Comparison of ENCODE assay signal across 12 mouse cellular contexts in genomic region chr2:120631957-120632356, GRCm38 (mm10). TPM values are rescaled to one million over a fixed set of nuclear protein-coding genes. Genes with fewer than 3 reads are reported as not detected.
DNase-seq lines count a peak whose midpoint lies in the region; ATAC-seq and TF ChIP-seq lines count a peak whose summit lies in the region.
"Had no signal": no experiment of that assay in that cellular context is flagged by ENCODE, and none has a peak within 500 bp of the region (broad histone marks: within the 10 kb centered on the region; RNA-seq: fewer than 3 reads in every experiment).

No protein-coding gene starts in this region.

- no peak overlapping the region for H3K27ac ChIP-seq in heart, embryonic 10.5 days
- H3K27ac ChIP-seq in limb, embryonic 10.5 days = no peak overlapping the region
- H3K27ac ChIP-seq: stomach, postnatal 0 days had no signal

- 0 out of 2 replicates have a peak, but pooled peaks have one; percentile 41 for ATAC-seq in G1E (ENCODE audit: extremely low read depth, insufficient number of reproducible peaks, low FRiP score, poor library complexity, severe bottlenecking)

- WGBS in heart, embryonic 10.5 days = 74% methylated on average over 4 of the region's 4 CpGs
- WGBS in limb, embryonic 10.5 days = 90% methylated on average over 4 of the region's 4 CpGs

- H3K36me3 ChIP-seq in heart, embryonic 10.5 days = peaks cover 18% of the 10 kb centered on the region
- H3K36me3 ChIP-seq in G1E (replicated peaks) = peaks cover 2% of the 10 kb centered on the region
- peaks cover 13% of the 10 kb centered on the region for H3K36me3 ChIP-seq in limb, embryonic 10.5 days

- DNase-seq in heart, adult 11 months = peak; percentile 98
- no peak for DNase-seq in heart, embryonic 10.5 days (ENCODE audit: low spot score)
- DNase-seq in G1E (ENCODE audit: low spot score) (peak; percentile 12), adipocyte (ENCODE audit: low spot score) (no peak)
- DNase-seq in heart, postnatal 36 days = peak; percentile 29 to 37
- DNase-seq in lung, postnatal 14 days = peak; percentile 47
- DNase-seq in limb, embryonic 10.5 days (ENCODE audit: low spot score) = no peak
- DNase-seq in retina, embryonic 14.5 days (ENCODE audit: low spot score) = no peak
- DNase-seq: cerebellum, adult 8-10 months; gastrocnemius, postnatal 14 days; left cerebral cortex, postnatal 4 days had no signal

- TF ChIP-seq CTCF in G1E (IDR thresholded peaks at IDR 0.05; ENCODE audit: low read depth, low read length) = no peak

- no peak overlapping the region for H3K4me3 ChIP-seq in heart, embryonic 10.5 days
- peak overlapping the region; percentile 20; the same call in 1 of the 2 replicates for H3K4me3 ChIP-seq in G1E (ENCODE audit: low read depth, low read length)
- H3K4me3 ChIP-seq in limb, embryonic 10.5 days = no peak overlapping the region

- H3K27me3 ChIP-seq in heart, embryonic 10.5 days (ENCODE audit: insufficient read depth, poor library complexity, severe bottlenecking) = no peaks in the 10 kb centered on the region
- H3K27me3 ChIP-seq in G1E (ENCODE audit: insufficient read depth, low read length) = peaks cover 8% of the 10 kb centered on the region
- no peaks in the 10 kb centered on the region for H3K27me3 ChIP-seq in limb, embryonic 10.5 days (ENCODE audit: low read depth, poor library complexity, severe bottlenecking)

- no peaks in the 10 kb centered on the region for H3K9me3 ChIP-seq in heart, embryonic 10.5 days
- no peaks in the 10 kb centered on the region for H3K9me3 ChIP-seq in G1E (replicated peaks)
- no peaks in the 10 kb centered on the region for H3K9me3 ChIP-seq in limb, embryonic 10.5 days (replicated peaks)

- peaks cover 15% of the 10 kb centered on the region; the same call in 1 of the 2 replicates for H3K4me1 ChIP-seq in heart, embryonic 10.5 days
- H3K4me1 ChIP-seq in G1E (ENCODE audit: insufficient read depth, low read depth, low read length) = peaks cover 48% of the 10 kb centered on the region
- 0 out of 2 replicates have a peak, but pooled peaks cover 7% of the 10 kb centered on the region for H3K4me1 ChIP-seq in limb, embryonic 10.5 days

- intact Hi-C loops in heart, postnatal 36 days (cut with DNase I) = no loop called here

RNA-seq across cellular contexts. Expression of gene Stard9, which starts 3.0 kb away (rescaled TPM):
- 1.7 and 2.3 TPM in 2 replicates for polyA plus RNA-seq in heart, embryonic 10.5 days (2016; fragmentation: Nextera tagmentation; extraction: Ambion mirVana)
- total RNA-seq in G1E (2014; fragmentation: Nextera tagmentation) (9.8 and 12.3 TPM in 2 replicates), G1E (2017) (3.7 and 4.0 TPM in 2 replicates)
- polyA plus RNA-seq in G1E (2012) = 0.34 and 0.54 TPM in 2 replicates
- 1 to 10 TPM; 8.2 to 9.8 TPM for total RNA-seq in heart, postnatal 36 days (2021)
- 2.2 and 3.1 TPM in 2 replicates for polyA plus RNA-seq in limb, embryonic 10.5 days (2016; fragmentation: Nextera tagmentation; extraction: Ambion mirVana)

RNA-seq across cellular contexts. Expression of gene Lrrc57, which starts 22.6 kb away (rescaled TPM):
- 21.0 and 21.3 TPM in 2 replicates for polyA plus RNA-seq in heart, embryonic 10.5 days (2016; fragmentation: Nextera tagmentation; extraction: Ambion mirVana)
- total RNA-seq in G1E (2014; fragmentation: Nextera tagmentation) = 35.8 and 52.9 TPM in 2 replicates
- 27.8 and 29.6 TPM in 2 replicates for total RNA-seq in G1E (2017)
- 1.5 and 3.0 TPM in 2 replicates for polyA plus RNA-seq in G1E (2012)
- total RNA-seq in heart, postnatal 36 days (2021) = 10 to 100 TPM; 14.9 to 17.9 TPM
- 24.7 and 31.0 TPM in 2 replicates for polyA plus RNA-seq in limb, embryonic 10.5 days (2016; fragmentation: Nextera tagmentation; extraction: Ambion mirVana)

RNA-seq across cellular contexts. Expression of gene Haus2, which starts 22.8 kb away (rescaled TPM):
- 27.4 and 28.5 TPM in 2 replicates for polyA plus RNA-seq in heart, embryonic 10.5 days (2016; fragmentation: Nextera tagmentation; extraction: Ambion mirVana)
- total RNA-seq in G1E (2014; fragmentation: Nextera tagmentation) = 30.5 and 41.2 TPM in 2 replicates
- total RNA-seq in G1E (2017) = 13.1 and 14.6 TPM in 2 replicates
- 2.1 and 3.2 TPM in 2 replicates for polyA plus RNA-seq in G1E (2012)
- 10 to 100 TPM; 10.1 to 10.6 TPM for total RNA-seq in heart, postnatal 36 days (2021)
- 34.5 and 35.9 TPM in 2 replicates for polyA plus RNA-seq in limb, embryonic 10.5 days (2016; fragmentation: Nextera tagmentation; extraction: Ambion mirVana)

Comparison
In these comparisons a context has a peak if more than half of its experiments do, and no peak if none do; other contexts are left out.
1. DNase-seq: peak in heart, adult 11 months (single experiment), G1E (single experiment), heart, postnatal 36 days (2 of 2) and lung, postnatal 14 days (single experiment); none in heart, embryonic 10.5 days (single experiment), limb, embryonic 10.5 days (single experiment), retina, embryonic 14.5 days (single experiment) and adipocyte (single experiment).